Mouse (Mus musculus): ENCODE measurements around the gene Mgat5. TPM values are rescaled to one million over a fixed set of nuclear protein-coding genes. Genes with fewer than 3 reads are reported as not detected.

Gene Mgat5
- polyA plus RNA-seq, 1 experiment from 2014 or later = 16.0 TPM

- Histone ChIP-seq H3K27ac (ENCODE audit: low read length) (no peak overlapping the region), H3K4me3 (ENCODE audit: low read depth, low read length) (no peak overlapping the region), H3K9me3 (replicated peaks; ENCODE audit: control insufficient read depth, low read length, poor library complexity, severe bottlenecking) (no peaks in the 10 kb centered on the region), H3K27me3 (ENCODE audit: control insufficient read depth, insufficient read depth, low read depth, low read length) (no peaks in the 10 kb centered on the region), H3K36me3 (ENCODE audit: control insufficient read depth, insufficient read depth, low read length) (no peaks in the 10 kb centered on the region), H3K4me1 (ENCODE audit: control insufficient read depth, insufficient read depth, low read length) (peaks cover 3% of the 10 kb centered on the region; the same call in 1 of the 2 replicates), H3K9ac (ENCODE audit: low read depth, low read length) (no peak overlapping the region), H3K4me2 (ENCODE audit: low read length) (no peak overlapping the region)
- 33% methylated on average over 8 of the region's 8 CpGs for WGBS
- no peak for ATAC-seq
Observed at GRCm38 (mm10) chr1:127313652-127314350, 109.0 kb downstream of the Mgat5 start.

- Histone ChIP-seq H3K9ac (ENCODE audit: low read depth, low read length) (no peak overlapping the region), H3K27ac (ENCODE audit: low read length) (no peak overlapping the region), H3K9me3 (replicated peaks; ENCODE audit: control insufficient read depth, low read length, poor library complexity, severe bottlenecking) (no peaks in the 10 kb centered on the region), H3K4me1 (ENCODE audit: control insufficient read depth, insufficient read depth, low read length) (peaks cover 3% of the 10 kb centered on the region; the same call in 1 of the 2 replicates), H3K27me3 (ENCODE audit: control insufficient read depth, insufficient read depth, low read depth, low read length) (no peaks in the 10 kb centered on the region), H3K4me3 (ENCODE audit: low read depth, low read length) (no peak overlapping the region), H3K36me3 (ENCODE audit: control insufficient read depth, insufficient read depth, low read length) (no peaks in the 10 kb centered on the region), H3K4me2 (ENCODE audit: low read length) (no peak overlapping the region)
- no peak for ATAC-seq
- 86% methylated on average over 13 of the region's 13 CpGs for WGBS
Observed at GRCm38 (mm10) chr1:127315763-127316627, 111.2 kb downstream of the Mgat5 start.

GRCm38 (mm10) chr1:127316651-127317050 is 111.8 kb downstream of the Mgat5 start:
- WGBS = 63% methylated on average over 6 of the region's 6 CpGs
- no peak overlapping the region for H3K27ac ChIP-seq (ENCODE audit: low read length)
- H3K9ac ChIP-seq (ENCODE audit: low read depth, low read length) = no peak overlapping the region
- H3K27me3 ChIP-seq (ENCODE audit: control insufficient read depth, insufficient read depth, low read depth, low read length) = no peaks in the 10 kb centered on the region
- no peak for ATAC-seq
- H3K4me3 ChIP-seq (ENCODE audit: low read depth, low read length) = no peak overlapping the region
- H3K4me2 ChIP-seq (ENCODE audit: low read length) = no peak overlapping the region
- H3K9me3 ChIP-seq (replicated peaks; ENCODE audit: control insufficient read depth, low read length, poor library complexity, severe bottlenecking) = no peaks in the 10 kb centered on the region
- no peaks in the 10 kb centered on the region for H3K36me3 ChIP-seq (ENCODE audit: control insufficient read depth, insufficient read depth, low read length)
- peaks cover 5% of the 10 kb centered on the region; the same call in 1 of the 2 replicates for H3K4me1 ChIP-seq (ENCODE audit: control insufficient read depth, insufficient read depth, low read length)

GRCm38 (mm10) chr1:127317541-127317940 is 112.7 kb downstream of the Mgat5 start:
- H3K27me3 ChIP-seq (ENCODE audit: control insufficient read depth, insufficient read depth, low read depth, low read length) = no peaks in the 10 kb centered on the region
- no peak overlapping the region for H3K9ac ChIP-seq (ENCODE audit: low read depth, low read length)
- H3K36me3 ChIP-seq (ENCODE audit: control insufficient read depth, insufficient read depth, low read length) = no peaks in the 10 kb centered on the region
- H3K4me1 ChIP-seq (ENCODE audit: control insufficient read depth, insufficient read depth, low read length) = peaks cover 5% of the 10 kb centered on the region; the same call in 1 of the 2 replicates
- no peak for ATAC-seq
- no peak overlapping the region for H3K27ac ChIP-seq (ENCODE audit: low read length)
- 85% methylated on average over 9 of the region's 9 CpGs for WGBS
- H3K9me3 ChIP-seq (replicated peaks; ENCODE audit: control insufficient read depth, low read length, poor library complexity, severe bottlenecking) = no peaks in the 10 kb centered on the region
- H3K4me2 ChIP-seq (ENCODE audit: low read length) = no peak overlapping the region
- H3K4me3 ChIP-seq (ENCODE audit: low read depth, low read length) = no peak overlapping the region

- H3K36me3 ChIP-seq (ENCODE audit: control insufficient read depth, insufficient read depth, low read length) = no peaks in the 10 kb centered on the region
- H3K4me1 ChIP-seq (ENCODE audit: control insufficient read depth, insufficient read depth, low read length) = peaks cover 4% of the 10 kb centered on the region; the same call in 1 of the 2 replicates
- no peaks in the 10 kb centered on the region for H3K9me3 ChIP-seq (replicated peaks; ENCODE audit: control insufficient read depth, low read length, poor library complexity, severe bottlenecking)
- no peaks in the 10 kb centered on the region for H3K27me3 ChIP-seq (ENCODE audit: control insufficient read depth, insufficient read depth, low read depth, low read length)
- ATAC-seq = no peak
- H3K9ac ChIP-seq (ENCODE audit: low read depth, low read length) = no peak overlapping the region
- H3K4me3 ChIP-seq (ENCODE audit: low read depth, low read length) = no peak overlapping the region
- WGBS = 90% methylated on average over 7 of the region's 7 CpGs
- no peak overlapping the region for H3K27ac ChIP-seq (ENCODE audit: low read length)
- H3K4me2 ChIP-seq (ENCODE audit: low read length) = no peak overlapping the region
Observed at GRCm38 (mm10) chr1:127318486-127318885, 113.7 kb downstream of the Mgat5 start.

- peaks cover 3% of the 10 kb centered on the region; the same call in 1 of the 2 replicates for H3K4me1 ChIP-seq (ENCODE audit: control insufficient read depth, insufficient read depth, low read length)
- no peaks in the 10 kb centered on the region for H3K9me3 ChIP-seq (replicated peaks; ENCODE audit: control insufficient read depth, low read length, poor library complexity, severe bottlenecking)
- no peak overlapping the region for H3K27ac ChIP-seq (ENCODE audit: low read length)
- 86% methylated on average over 6 of the region's 6 CpGs for WGBS
- H3K9ac ChIP-seq (ENCODE audit: low read depth, low read length) = no peak overlapping the region
- no peaks in the 10 kb centered on the region for H3K27me3 ChIP-seq (ENCODE audit: control insufficient read depth, insufficient read depth, low read depth, low read length)
- no peak overlapping the region for H3K4me2 ChIP-seq (ENCODE audit: low read length)
- no peak overlapping the region for H3K4me3 ChIP-seq (ENCODE audit: low read depth, low read length)
- no peak for ATAC-seq
- no peaks in the 10 kb centered on the region for H3K36me3 ChIP-seq (ENCODE audit: control insufficient read depth, insufficient read depth, low read length)
Observed at GRCm38 (mm10) chr1:127319768-127320167, 115.0 kb downstream of the Mgat5 start.

GRCm38 (mm10) chr1:127320956-127321355 is 116.1 kb downstream of the Mgat5 start:
- H3K4me2 ChIP-seq (ENCODE audit: low read length) = no peak overlapping the region
- H3K4me1 ChIP-seq (ENCODE audit: control insufficient read depth, insufficient read depth, low read length) = peaks cover 3% of the 10 kb centered on the region; the same call in 1 of the 2 replicates
- WGBS = 88% methylated on average over 10 of the region's 10 CpGs
- no peaks in the 10 kb centered on the region for H3K36me3 ChIP-seq (ENCODE audit: control insufficient read depth, insufficient read depth, low read length)
- no peak for ATAC-seq
- no peak overlapping the region for H3K9ac ChIP-seq (ENCODE audit: low read depth, low read length)
- no peak overlapping the region for H3K4me3 ChIP-seq (ENCODE audit: low read depth, low read length)
- no peaks in the 10 kb centered on the region for H3K27me3 ChIP-seq (ENCODE audit: control insufficient read depth, insufficient read depth, low read depth, low read length)
- H3K27ac ChIP-seq (ENCODE audit: low read length) = no peak overlapping the region
- H3K9me3 ChIP-seq (replicated peaks; ENCODE audit: control insufficient read depth, low read length, poor library complexity, severe bottlenecking) = no peaks in the 10 kb centered on the region

- Histone ChIP-seq H3K9ac (ENCODE audit: low read depth, low read length) (no peak overlapping the region), H3K27me3 (ENCODE audit: control insufficient read depth, insufficient read depth, low read depth, low read length) (no peaks in the 10 kb centered on the region)
- WGBS = 83% methylated on average over 3 of the region's 3 CpGs
Observed at GRCm38 (mm10) chr1:127321638-127322037, 116.8 kb downstream of the Mgat5 start.

More at GRCm38 (mm10) chr1:127321638-127322037, 116.8 kb downstream of the Mgat5 start:
- Histone ChIP-seq H3K4me2 (ENCODE audit: low read length) (no peak overlapping the region), H3K4me1 (ENCODE audit: control insufficient read depth, insufficient read depth, low read length) (peaks cover 3% of the 10 kb centered on the region; the same call in 1 of the 2 replicates), H3K4me3 (ENCODE audit: low read depth, low read length) (no peak overlapping the region), H3K36me3 (ENCODE audit: control insufficient read depth, insufficient read depth, low read length) (no peaks in the 10 kb centered on the region), H3K9me3 (replicated peaks; ENCODE audit: control insufficient read depth, low read length, poor library complexity, severe bottlenecking) (no peaks in the 10 kb centered on the region), H3K27ac (ENCODE audit: low read length) (no peak overlapping the region)
- ATAC-seq = no peak
